Mouse (Mus musculus) lung, embryonic 14.5 days (tissue): ENCODE data around the gene Arl5c. TPM values are rescaled to one million over a fixed set of nuclear protein-coding genes. Genes with fewer than 3 reads are reported as not detected.
A peak's percentile ranks its signal among the peaks of the same experiment; 100 is the strongest.

ENCODE experiments used
- ATAC-seq: fragments of 200-750 bp; cut with Nextera tagmentation; 2 replicates; pipeline ENCODE4 v1.8.0; 2017; ENCODE audit warnings: mild to moderate bottlenecking, moderate TSS enrichment, moderate library complexity; ENCODE audit not compliant: insufficient read depth
- DNase-seq: peaks from one replicate; pipeline ENCODE4 v3.0.0-alpha.2; 2015
- H3K27ac ChIP-seq: fragments of 300-500 bp; sonication (generic); 2 replicates; pipeline ENCODE4 v1.5.1; 2014; ENCODE audit warnings: low read depth, mild to moderate bottlenecking, moderate library complexity
- H3K27me3 ChIP-seq: fragments of 300-500 bp; sonication (generic); 2 replicates; pipeline ENCODE4 v1.6.1; 2014; ENCODE audit warnings: low read length, control low read depth; ENCODE audit not compliant: insufficient read depth
- H3K36me3 ChIP-seq: fragments of 300-500 bp; sonication (generic); 2 replicates; pipeline ENCODE4 v1.6.1; 2014; ENCODE audit warnings: control low read depth; ENCODE audit not compliant: insufficient read depth
- H3K4me1 ChIP-seq: fragments of 300-500 bp; sonication (generic); 2 replicates; pipeline ENCODE4 v1.6.1; 2014; ENCODE audit warnings: antibody characterized with exemption, control low read depth; ENCODE audit not compliant: insufficient read depth
- H3K4me2 ChIP-seq: fragments of 300-500 bp; sonication (generic); 2 replicates; pipeline ENCODE4 v1.6.1; 2014; ENCODE audit warnings: mild to moderate bottlenecking
- H3K4me3 ChIP-seq: fragments of 300-500 bp; sonication (generic); 2 replicates; pipeline ENCODE4 v1.5.1; 2014; ENCODE audit warnings: low read depth, low read length
- H3K9ac ChIP-seq: fragments of 300-500 bp; sonication (generic); 2 replicates; pipeline ENCODE4 v1.6.1; 2014
- H3K9me3 ChIP-seq: fragments of 300-500 bp; sonication (generic); 2 replicates; pipeline ENCODE4 v1.6.1; 2016; ENCODE audit warnings: low read depth, low read length, control low read depth
- CTCF ChIP-seq: IDR thresholded peaks from 2 replicates; pipeline ENCODE4 v1.5.1; 2016; ENCODE audit warnings: antibody characterized with exemption, low read depth
- WGBS: fragments of 180-500 bp; shearing (Covaris S2); extraction: QIAGEN DNeasy Blood & Tissue Kit; methylation state at CpG from one replicate; pipeline ENCODE4 v1.1.7; 2014; 5-methylcytosine and 5-hydroxymethylcytosine counted together
- polyA plus RNA-seq: library from polyadenylated mRNA; unstranded; fragments of >200 nt; fragmentation: Nextera tagmentation; extraction: Ambion mirVana; gene quantifications from 2 replicates; pipeline ENCODE4 v1.2.1, GENCODE M21; 2014

Arl5c gene
- polyA plus RNA-seq, 1 experiment from 2014 or later = 11.4 TPM

- H3K27me3 ChIP-seq = peaks cover 24% of the 10 kb centered on the region
- 63% methylated on average over 1 of the region's 1 CpGs for WGBS
Observed at GRCm38 (mm10) chr11:97983983-97984382, 12.0 kb downstream of the Arl5c start.

GRCm38 (mm10) chr11:97983506-97983905, 12.5 kb downstream of the Arl5c start:
- Histone ChIP-seq H3K27me3 (peaks cover 24% of the 10 kb centered on the region), H3K36me3 (no peaks in the 10 kb centered on the region), H3K27ac (no peak overlapping the region), H3K4me3 (no peak overlapping the region), H3K4me2 (no peak overlapping the region), H3K4me1 (no peaks in the 10 kb centered on the region), H3K9ac (no peak overlapping the region), H3K9me3 (no peaks in the 10 kb centered on the region)
- no peak for ATAC-seq
- 72% methylated on average over 3 of the region's 3 CpGs for WGBS
- no peak for DNase-seq
- no peak for TF ChIP-seq CTCF

More at GRCm38 (mm10) chr11:97983983-97984382, 12.0 kb downstream of the Arl5c start:
- Histone ChIP-seq H3K4me2 (no peak overlapping the region), H3K36me3 (no peaks in the 10 kb centered on the region), H3K9ac (no peak overlapping the region), H3K9me3 (no peaks in the 10 kb centered on the region), H3K27ac (no peak overlapping the region), H3K4me3 (no peak overlapping the region), H3K4me1 (no peaks in the 10 kb centered on the region)
- TF ChIP-seq CTCF = peak; percentile 12; the same call in 1 of the 2 replicates
- ATAC-seq (no peak), DNase-seq (no peak)

- 63% methylated on average over 9 of the region's 9 CpGs for WGBS
- no peaks in the 10 kb centered on the region for H3K36me3 ChIP-seq
- DNase-seq = no peak
- no peaks in the 10 kb centered on the region for H3K4me1 ChIP-seq
- no peaks in the 10 kb centered on the region for H3K9me3 ChIP-seq
- no peak overlapping the region for H3K27ac ChIP-seq
- no peak overlapping the region for H3K4me2 ChIP-seq
- ATAC-seq = no peak
- no peak for TF ChIP-seq CTCF
- no peak overlapping the region for H3K4me3 ChIP-seq
- peaks cover 24% of the 10 kb centered on the region for H3K27me3 ChIP-seq
- no peak overlapping the region for H3K9ac ChIP-seq
Observed at GRCm38 (mm10) chr11:97982721-97983120, 13.3 kb downstream of the Arl5c start.

GRCm38 (mm10) chr11:97980531-97980966, 15.4 kb downstream of the Arl5c start:
- peaks cover 8% of the 10 kb centered on the region for H3K27me3 ChIP-seq
- DNase-seq (peak; percentile 66), ATAC-seq (peak; percentile 81; the same call in 1 of the 2 replicates)
- H3K27ac ChIP-seq = peak overlapping the region; percentile 33; the same call in 1 of the 2 replicates
- no peaks in the 10 kb centered on the region for H3K4me1 ChIP-seq
- H3K4me3 ChIP-seq = no peak overlapping the region
- TF ChIP-seq CTCF = no peak
- 36% methylated on average over 9 of the region's 9 CpGs for WGBS
- no peaks in the 10 kb centered on the region for H3K9me3 ChIP-seq
- H3K4me2 ChIP-seq = no peak overlapping the region
- H3K9ac ChIP-seq = no peak overlapping the region
- no peaks in the 10 kb centered on the region for H3K36me3 ChIP-seq

- H3K4me2 ChIP-seq = no peak overlapping the region
- no peaks in the 10 kb centered on the region for H3K36me3 ChIP-seq
- 60% methylated on average over 10 of the region's 10 CpGs for WGBS
- peaks cover 2% of the 10 kb centered on the region for H3K27me3 ChIP-seq
- no peak for TF ChIP-seq CTCF
- H3K9ac ChIP-seq = no peak overlapping the region
- ATAC-seq = no peak
- H3K4me1 ChIP-seq = no peaks in the 10 kb centered on the region
- 0 out of 2 replicates have a peak overlapping the region, but pooled peaks have one; percentile 19 for H3K27ac ChIP-seq
- no peaks in the 10 kb centered on the region for H3K9me3 ChIP-seq
- DNase-seq = no peak
- H3K4me3 ChIP-seq = no peak overlapping the region
Observed at GRCm38 (mm10) chr11:97979824-97980495, 16.0 kb downstream of the Arl5c start.

- no peak overlapping the region for H3K4me2 ChIP-seq
- H3K4me3 ChIP-seq = no peak overlapping the region
- H3K36me3 ChIP-seq = no peaks in the 10 kb centered on the region
- DNase-seq (no peak), ATAC-seq (no peak)
- no peak overlapping the region for H3K27ac ChIP-seq
- no peak for TF ChIP-seq CTCF
- H3K9ac ChIP-seq = no peak overlapping the region
- no peaks in the 10 kb centered on the region for H3K27me3 ChIP-seq
- H3K9me3 ChIP-seq = no peaks in the 10 kb centered on the region
- H3K4me1 ChIP-seq = no peaks in the 10 kb centered on the region
- WGBS = 80% methylated on average over 13 of the region's 13 CpGs
Observed at GRCm38 (mm10) chr11:97978392-97978791, 17.6 kb downstream of the Arl5c start.

GRCm38 (mm10) chr11:97977797-97978196, 18.2 kb downstream of the Arl5c start:
- Histone ChIP-seq H3K4me2 (no peak overlapping the region), H3K27me3 (no peaks in the 10 kb centered on the region), H3K4me3 (no peak overlapping the region), H3K9ac (no peak overlapping the region), H3K36me3 (no peaks in the 10 kb centered on the region), H3K27ac (no peak overlapping the region), H3K4me1 (no peaks in the 10 kb centered on the region), H3K9me3 (no peaks in the 10 kb centered on the region)
- no peak for TF ChIP-seq CTCF
- no peak for DNase-seq
- ATAC-seq = no peak
- WGBS = 66% methylated on average over 5 of the region's 5 CpGs
